Mouse (Mus musculus): ENCODE measurements at regions not wholly inside any gene's neighbourhood (a gene's known extent, or its start where the extent isn't known, plus 50 kb on each side); places are given as distances from the start of the nearest gene placed in this dataset.

GRCm38 (mm10) chr8:53958548-53958947 lies 118.9 kb upstream of the Vegfc start:
- DNase-seq = no peak

DNA sequence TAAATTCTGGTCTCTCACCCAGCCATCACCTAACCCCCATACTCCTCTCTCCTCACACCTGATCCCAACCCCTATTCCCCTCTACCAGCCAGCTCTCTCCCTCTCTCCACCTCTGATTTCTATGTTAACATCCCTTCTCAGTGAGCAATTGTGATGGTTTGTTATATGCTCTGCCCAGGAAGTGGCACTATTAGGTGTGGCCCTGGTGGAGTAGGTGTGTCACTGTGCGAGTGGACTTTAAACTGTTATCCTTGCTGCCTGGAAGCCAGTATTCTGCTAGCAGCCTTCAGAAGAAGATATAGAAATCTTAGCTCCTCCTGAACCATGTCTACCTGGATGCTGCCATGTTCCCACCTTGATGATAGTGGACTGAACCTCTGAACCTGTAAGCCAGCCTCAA lies 114.4 kb upstream of the Vegfc start:
- no peak for DNase-seq

GRCm38 (mm10) chr8:53984296-53984695 lies 93.1 kb upstream of the Vegfc start:
- no peak for DNase-seq

- no peak for DNase-seq
These were observed 91.7 kb upstream of the Vegfc start for GRCm38 (mm10) chr8:53985685-53986084.

GRCm38 (mm10) chr8:53994208-53994607 lies 83.2 kb upstream of the Vegfc start:
- DNase-seq = no peak

DNA sequence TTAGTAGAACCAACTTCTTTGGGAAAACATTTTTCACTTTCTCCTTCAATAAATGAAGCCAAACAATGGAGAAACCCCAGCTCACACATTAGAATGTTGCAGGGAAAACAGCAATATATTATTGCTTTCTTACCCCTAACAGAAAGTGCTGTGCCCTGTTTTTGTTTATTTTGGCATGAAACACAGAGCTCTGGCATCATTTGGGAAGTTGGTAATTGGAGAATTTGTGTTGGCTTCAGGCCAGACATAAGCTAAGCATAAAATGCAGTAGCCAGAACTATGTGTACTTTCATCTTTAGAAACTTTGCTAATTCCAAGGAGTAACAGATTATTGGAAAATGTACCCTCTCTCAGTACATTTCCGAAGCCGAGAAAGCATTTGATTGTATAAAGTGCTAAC lies 79.9 kb upstream of the Vegfc start:
- DNase-seq = no peak

DNA sequence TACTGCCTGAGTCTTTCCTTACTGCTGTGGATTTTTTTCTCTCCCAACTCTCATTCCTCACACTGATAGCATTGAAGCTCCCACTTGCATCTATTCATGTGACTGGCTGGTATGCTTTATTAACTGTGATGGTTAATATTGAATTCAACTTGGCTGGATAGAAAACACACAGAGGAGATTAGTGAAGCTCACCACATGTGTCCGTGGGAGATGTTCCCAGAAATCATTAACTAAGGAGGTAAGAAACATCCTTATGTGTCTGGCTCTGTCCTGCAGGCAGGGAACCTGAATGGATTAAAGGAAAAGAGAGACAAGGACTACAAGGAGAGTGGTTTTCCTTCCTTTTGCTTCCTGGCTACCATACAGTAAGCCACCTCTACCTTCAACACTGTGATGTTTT lies 74.5 kb upstream of the Vegfc start:
- DNase-seq = no peak

- no peak for DNase-seq
These were observed 63.3 kb upstream of the Vegfc start for GRCm38 (mm10) chr8:54014096-54014495.

DNA sequence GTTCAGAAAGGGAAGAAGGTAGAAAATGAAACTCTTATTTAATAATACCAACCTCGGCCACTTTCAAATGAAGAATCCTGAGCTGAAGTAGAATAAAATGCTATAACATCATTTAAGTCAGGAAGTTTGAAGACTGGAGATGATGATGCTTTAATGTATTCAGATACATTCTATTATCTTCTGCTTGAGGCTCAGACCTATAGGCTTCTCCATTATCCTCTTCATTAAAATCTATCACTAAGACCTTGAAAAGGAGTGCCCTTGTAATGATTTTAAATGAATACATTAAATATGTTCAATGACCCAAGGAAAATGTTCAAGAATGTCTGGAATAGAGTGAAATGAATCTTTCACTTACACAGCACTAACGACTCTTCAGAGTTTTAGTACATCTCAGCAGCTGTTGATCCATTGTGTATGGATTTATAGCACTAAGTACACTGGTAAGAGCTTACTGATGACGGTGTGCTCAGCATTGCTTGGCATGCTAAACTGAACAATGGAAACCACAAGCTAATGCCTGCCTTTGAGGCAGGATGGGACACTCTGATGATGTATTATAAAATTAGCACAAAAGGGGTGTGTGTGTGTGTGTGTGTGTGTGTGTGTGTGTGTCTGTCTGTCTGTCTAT lies 58.8 kb upstream of the Vegfc start:
- no peak for DNase-seq
